Mouse (Mus musculus) CH12.LX (cell line): ENCODE measurements around the gene Ntrk3. TPM values are rescaled to one million over a fixed set of nuclear protein-coding genes. Genes with fewer than 3 reads are reported as not detected.

Experiments
- DNase-seq: peaks from one replicate; pipeline ENCODE4 v3.0.0-alpha.2; 2013; ENCODE audit errors: extremely low read depth
- H3K27ac ChIP-seq: 2 replicates; pipeline ENCODE4 v1.5.1; 2012; ENCODE audit warnings: low read depth, mild to moderate bottlenecking, control low read depth, moderate library complexity; ENCODE audit not compliant: insufficient read depth
- H3K27me3 ChIP-seq: replicated peaks from 2 replicates; pipeline ENCODE3; 2012; ENCODE audit warnings: inconsistent platforms
- H3K36me3 ChIP-seq, 2 experiments: replicated peaks in 1 of 2; 2 replicates each; pipeline versions ENCODE3 to v1.6.1; 2012; ENCODE audit warnings: inconsistent platforms in 1 of 2, low read length in 1 of 2, mild to moderate bottlenecking in 1 of 2, mixed read lengths in 1 of 2, moderate library complexity in 1 of 2; ENCODE audit not compliant: control insufficient read depth in 1 of 2, insufficient read depth in 1 of 2
- H3K4me1 ChIP-seq, 2 experiments: 2 replicates each; pipeline ENCODE4 v1.6.1; 2012; ENCODE audit warnings: inconsistent platforms in 1 of 2, moderate library complexity in 1 of 2; ENCODE audit not compliant: insufficient read depth in 2 of 2, control insufficient read depth in 1 of 2
- H3K4me2 ChIP-seq: 2 replicates; pipeline ENCODE4 v1.6.1; 2012; ENCODE audit warnings: low read depth, mild to moderate bottlenecking, control low read depth; ENCODE audit not compliant: poor library complexity, insufficient read depth, severe bottlenecking
- H3K4me3 ChIP-seq, 3 experiments: fragments of 150-350 bp in 1 of 3; sonication (generic) in 1 of 3; replicated peaks in 1 of 3; 2 replicates each; pipeline versions ENCODE3 to v1.5.1; 2011 to 2012; ENCODE audit warnings: low read depth in 2 of 3, low read length in 2 of 3, mild to moderate bottlenecking in 2 of 3, moderate library complexity in 2 of 3, control low read depth in 1 of 3, improper control_type of control experiment in 1 of 3, inconsistent platforms in 1 of 3, mixed read lengths in 1 of 3; ENCODE audit not compliant: poor library complexity in 1 of 3
- H3K79me2 ChIP-seq: replicated peaks from 2 replicates; pipeline ENCODE4 v1.6.1; 2012; ENCODE audit warnings: mild to moderate bottlenecking, moderate library complexity; ENCODE audit not compliant: control insufficient read depth, poor library complexity, insufficient read depth, severe bottlenecking; ENCODE audit errors: extremely low read depth
- H3K9ac ChIP-seq: 2 replicates; pipeline ENCODE4 v1.6.1; 2012; ENCODE audit warnings: low read depth, mild to moderate bottlenecking, control low read depth, moderate library complexity; ENCODE audit not compliant: insufficient read depth
- H3K9me3 ChIP-seq: replicated peaks from 2 replicates; pipeline ENCODE3; 2012; ENCODE audit warnings: low read length, inconsistent platforms, mixed read lengths
- BHLHE40 ChIP-seq: IDR thresholded peaks from 2 replicates; pipeline ENCODE4 v1.6.1; 2011; ENCODE audit warnings: mild to moderate bottlenecking, low read depth, low read length, improper control_type of control experiment
- CHD2 ChIP-seq: IDR thresholded peaks from 2 replicates; pipeline ENCODE4 v1.6.1; 2011; ENCODE audit warnings: low read length, improper control_type of control experiment
- CTCF ChIP-seq, 2 experiments: IDR thresholded peaks in 1 of 2; conservative IDR thresholded peaks in 1 of 2; 2 replicates each; pipeline ENCODE4 v1.5.1; 2011 to 2012; ENCODE audit warnings: low read depth in 2 of 2, low read length in 2 of 2, improper control_type of control experiment in 1 of 2, inconsistent platforms in 1 of 2, mild to moderate bottlenecking in 1 of 2, moderate library complexity in 1 of 2
- E2F4 ChIP-seq: IDR thresholded peaks from 2 replicates; pipeline ENCODE4 v1.6.1; 2011; ENCODE audit warnings: low read depth, low read length, improper control_type of control experiment; ENCODE audit not compliant: insufficient replicate concordance
- ELF1 ChIP-seq: IDR thresholded peaks from 2 replicates; pipeline ENCODE4 v1.6.1; 2014; ENCODE audit warnings: low read depth, mild to moderate bottlenecking, inconsistent platforms, low read length, improper control_type of control experiment
- EP300 ChIP-seq: IDR thresholded peaks from 2 replicates; pipeline ENCODE4 v1.6.1; 2011; ENCODE audit warnings: low read length, improper control_type of control experiment
- HCFC1 ChIP-seq: IDR thresholded peaks from 2 replicates; pipeline ENCODE4 v1.6.1; 2012; ENCODE audit warnings: low read depth, mild to moderate bottlenecking, inconsistent platforms, low read length, improper control_type of control experiment
- JUN ChIP-seq: IDR thresholded peaks from 2 replicates; pipeline ENCODE4 v1.6.1; 2011; ENCODE audit warnings: low read depth, mild to moderate bottlenecking, low read length, improper control_type of control experiment, moderate library complexity; ENCODE audit not compliant: insufficient read depth
- JUND ChIP-seq: conservative IDR thresholded peaks from 2 replicates; pipeline ENCODE4 v1.6.1; 2011; ENCODE audit warnings: low read depth, low read length, improper control_type of control experiment
- KAT2A ChIP-seq: IDR thresholded peaks from 2 replicates; pipeline ENCODE4 v1.6.1; 2012; ENCODE audit warnings: low read length, improper control_type of control experiment, inconsistent platforms; ENCODE audit not compliant: insufficient replicate concordance
- MAX ChIP-seq: IDR thresholded peaks from 2 replicates; pipeline ENCODE4 v1.6.1; 2011; ENCODE audit warnings: low read length, improper control_type of control experiment
- MAZ ChIP-seq: IDR thresholded peaks from 2 replicates; pipeline ENCODE4 v1.6.1; 2012; ENCODE audit warnings: low read depth, mild to moderate bottlenecking, inconsistent platforms, low read length, improper control_type of control experiment, moderate library complexity
- MXI1 ChIP-seq: IDR thresholded peaks from 2 replicates; pipeline ENCODE4 v1.6.1; 2011; ENCODE audit warnings: mild to moderate bottlenecking, low read depth, low read length, improper control_type of control experiment
- MYC ChIP-seq: IDR thresholded peaks from 2 replicates; pipeline ENCODE4 v1.6.1; 2011; ENCODE audit warnings: low read depth, mild to moderate bottlenecking, improper control_type of control experiment, low read length
- NELFE ChIP-seq: IDR thresholded peaks from 2 replicates; pipeline ENCODE4 v1.6.1; 2011; ENCODE audit warnings: low read depth, low read length, improper control_type of control experiment
- PAX5 ChIP-seq: IDR thresholded peaks from 2 replicates; pipeline ENCODE4 v1.6.1; 2012; ENCODE audit warnings: low read length, inconsistent platforms, mixed read lengths
- POLR2A ChIP-seq: IDR thresholded peaks from 2 replicates; pipeline ENCODE4 v1.6.1; 2011; ENCODE audit warnings: low read depth, mild to moderate bottlenecking, improper control_type of control experiment, low read length
- POLR2AphosphoS2 ChIP-seq: IDR thresholded peaks from 2 replicates; pipeline ENCODE4 v1.6.1; 2011; ENCODE audit warnings: low read depth, low read length, improper control_type of control experiment
- SMC3 ChIP-seq: IDR thresholded peaks from 2 replicates; pipeline ENCODE4 v1.6.1; 2011; ENCODE audit warnings: low read depth, low read length, improper control_type of control experiment
- TCF12 ChIP-seq: IDR thresholded peaks from 2 replicates; pipeline ENCODE4 v1.6.1; 2014; ENCODE audit warnings: low read depth, mild to moderate bottlenecking, inconsistent platforms, low read length, improper control_type of control experiment
- USF1 ChIP-seq: IDR thresholded peaks from 2 replicates; pipeline ENCODE4 v1.6.1; 2014; ENCODE audit warnings: low read depth, mild to moderate bottlenecking, inconsistent platforms, low read length, improper control_type of control experiment
- USF2 ChIP-seq: conservative IDR thresholded peaks from 2 replicates; pipeline ENCODE4 v1.6.1; 2011; ENCODE audit warnings: low read depth, low read length, improper control_type of control experiment
- ZMIZ1 ChIP-seq: IDR thresholded peaks from 2 replicates; pipeline ENCODE4 v1.6.1; 2012; ENCODE audit warnings: low read depth, mild to moderate bottlenecking, inconsistent platforms, low read length, improper control_type of control experiment
- ZNF384 ChIP-seq: IDR thresholded peaks from 2 replicates; pipeline ENCODE4 v1.6.1; 2012; ENCODE audit warnings: low read depth, low read length, improper control_type of control experiment, inconsistent platforms
- dilution Hi-C: fragments of 300-500 bp; cut with MboI; formaldehyde crosslinking; loops from 2 replicates; pipeline ENCODE4 v1.14.3; 2020; ENCODE audit warnings: low sequenced_read_pairs; ENCODE audit not compliant: extremely low pct_unique_long_range_greater_than_20kb, extremely low pct_ligation_motif_present
- in situ Hi-C: fragments of 300-500 bp; cut with MboI; formaldehyde crosslinking; loops from 3 replicates; pipeline ENCODE4 v1.14.3; 2019; ENCODE audit warnings: low sequenced_read_pairs, low pct_ligation_motif_present, low pct_unique_long_range_greater_than_20kb, mixed read lengths
- polyA plus RNA-seq: library from polyadenylated mRNA; unstranded; fragments of >175 nt; gene quantifications from 2 replicates; pipeline ENCODE4 v1.2.1, GENCODE M21; 2012; ENCODE audit warnings: low read depth; ENCODE audit not compliant: insufficient read length
- total RNA-seq, 2 experiments: library from RNA; depleted of rRNA; stranded (reverse); fragments of 300-350 nt in 1 of 2; fragments of >200 nt in 1 of 2; gene quantifications; 2 replicates each; pipeline ENCODE4 v1.2.3; 2012 to 2014

Ntrk3 gene
- total and polyA plus RNA-seq, 3 experiments, result 0.21 TPM; not detected in 2

- peaks cover 78% of the 10 kb centered on the region for H3K27me3 ChIP-seq
- H3K4me3 ChIP-seq, result no peak overlapping the region
- no peaks in the 10 kb centered on the region for H3K4me1 ChIP-seq
- TF ChIP-seq JUN (no peak), MYC (0 out of 2 replicates have a peak, but pooled peaks have one; percentile 16), MXI1 (no peak), CTCF (conservative IDR thresholded peaks at IDR 0.05 in 1 of 2, IDR thresholded peaks at IDR 0.05 in 1 of 2; ENCODE audit: low read depth in 2 of 2, low read length in 2 of 2) (peak; percentile 37 to 65; a peak in 3 of 4 replicates)
- no peaks in the 10 kb centered on the region for H3K36me3 ChIP-seq
- dilution Hi-C loops, result no loop called here
- H3K27ac ChIP-seq, result no peak overlapping the region
- DNase-seq, result peak; percentile 20
- H3K4me2 ChIP-seq, result no peak overlapping the region
- H3K79me2 ChIP-seq, result no peaks in the 10 kb centered on the region
- in situ Hi-C loops, result no loop called here
- H3K9ac ChIP-seq, result no peak overlapping the region
- no peaks in the 10 kb centered on the region for H3K9me3 ChIP-seq
Measured at GRCm38 (mm10) chr7:78643667-78644066, 94.1 kb downstream of the Ntrk3 start.

GRCm38 (mm10) chr7:78623686-78624085, 114.1 kb downstream of the Ntrk3 start:
- Histone ChIP-seq H3K4me3 (no peak overlapping the region), H3K36me3 (no peaks in the 10 kb centered on the region), H3K9ac (no peak overlapping the region), H3K9me3 (no peaks in the 10 kb centered on the region), H3K27me3 (peaks cover 80% of the 10 kb centered on the region)
- no peak for DNase-seq
- dilution Hi-C loops, result no loop called here
- no peak for TF ChIP-seq USF2
- TF ChIP-seq ELF1, result no peak
- no peak for TF ChIP-seq EP300
- no peak for TF ChIP-seq SMC3
- no peak for TF ChIP-seq MAX
- TF ChIP-seq BHLHE40, result no peak
- TF ChIP-seq ZMIZ1, result no peak
- no peak for TF ChIP-seq TCF12
- no peak for TF ChIP-seq CHD2
- TF ChIP-seq MAZ, result no peak
- TF ChIP-seq ZNF384, result no peak
- no peak for TF ChIP-seq MXI1
- TF ChIP-seq CTCF (conservative IDR thresholded peaks at IDR 0.05 in 1 of 2, IDR thresholded peaks at IDR 0.05 in 1 of 2; ENCODE audit: low read depth in 2 of 2, low read length in 2 of 2), result no peak
- TF ChIP-seq, all 38 proteins: peak for 0
- Histone ChIP-seq H3K4me2 (no peak overlapping the region), H3K4me1 (no peaks in the 10 kb centered on the region), H3K27ac (no peak overlapping the region), H3K79me2 (no peaks in the 10 kb centered on the region)
- in situ Hi-C loops, result no loop called here

- dilution Hi-C loops (no loop called here), in situ Hi-C loops (no loop called here)
- TF ChIP-seq POLR2A (no peak), TCF12 (no peak), E2F4 (no peak), HCFC1 (no peak), NELFE (no peak), JUND (no peak), POLR2AphosphoS2 (no peak), CTCF (conservative IDR thresholded peaks at IDR 0.05 in 1 of 2, IDR thresholded peaks at IDR 0.05 in 1 of 2; ENCODE audit: low read depth in 2 of 2, low read length in 2 of 2) (no peak), BHLHE40 (no peak), USF1 (no peak), ELF1 (no peak), MAX (no peak), KAT2A (no peak), SMC3 (no peak), PAX5 (no peak)
- Histone ChIP-seq H3K9ac (no peak overlapping the region), H3K27ac (no peak overlapping the region), H3K9me3 (no peaks in the 10 kb centered on the region), H3K4me1 (no peaks in the 10 kb centered on the region), H3K79me2 (no peaks in the 10 kb centered on the region), H3K4me2 (no peak overlapping the region), H3K27me3 (peaks cover 64% of the 10 kb centered on the region), H3K36me3 (no peaks in the 10 kb centered on the region), H3K4me3 (no peak overlapping the region)
- no peak for DNase-seq
Measured at GRCm38 (mm10) chr7:78621115-78621514, 116.7 kb downstream of the Ntrk3 start.
